Mouse (Mus musculus): ENCODE results near the gene Gimap4.

- no peak for TF ChIP-seq CTCF (IDR thresholded peaks at IDR 0.05; ENCODE audit: low read depth)
- no peak for TF ChIP-seq EP300 (optimal IDR thresholded peaks at IDR 0.05)
These were observed 36.0 kb downstream of the Gimap4 start for GRCm38 (mm10) chr6:48720326-48720725.
